Mouse (Mus musculus): ENCODE results near the gene Rgp1.

GRCm38 (mm10) chr4:43573561-43573960 is 5.0 kb upstream of the Rgp1 start:
- TF ChIP-seq CTCF (IDR thresholded peaks at IDR 0.05; ENCODE audit: low read depth): no peak
- no peak for TF ChIP-seq EP300 (IDR thresholded peaks at IDR 0.05; ENCODE audit: low read depth)
